Mouse (Mus musculus) neural tube, embryonic 15.5 days (tissue): ENCODE data around the gene Bmi1. TPM values are rescaled to one million over a fixed set of nuclear protein-coding genes. Genes with fewer than 3 reads are reported as not detected.
A peak's percentile ranks its signal among the peaks of the same experiment; 100 is the strongest.

Source experiments
- ATAC-seq: fragments of 200-750 bp; cut with Nextera tagmentation; 2 replicates; pipeline ENCODE4 v1.8.0; 2017; ENCODE audit warnings: mild to moderate bottlenecking, moderate TSS enrichment, moderate library complexity; ENCODE audit not compliant: low FRiP score
- H3K27ac ChIP-seq: fragments of 300-500 bp; sonication (generic); replicated peaks from 2 replicates; pipeline ENCODE4 v1.5.1; 2015; ENCODE audit warnings: mild to moderate bottlenecking, inconsistent platforms
- H3K27me3 ChIP-seq: fragments of 300-500 bp; sonication (generic); replicated peaks from 2 replicates; pipeline ENCODE4 v1.6.1; 2015; ENCODE audit warnings: inconsistent platforms
- H3K36me3 ChIP-seq: fragments of 300-500 bp; sonication (generic); 2 replicates; pipeline ENCODE4 v1.6.1; 2015; ENCODE audit warnings: inconsistent platforms
- H3K4me1 ChIP-seq: fragments of 300-500 bp; sonication (generic); 2 replicates; pipeline ENCODE4 v1.6.1; 2015; ENCODE audit warnings: inconsistent platforms
- H3K4me2 ChIP-seq: fragments of 300-500 bp; sonication (generic); 2 replicates; pipeline ENCODE4 v1.6.1; 2015; ENCODE audit warnings: inconsistent platforms, mild to moderate bottlenecking, moderate library complexity
- H3K4me3 ChIP-seq: fragments of 300-500 bp; sonication (generic); replicated peaks from 2 replicates; pipeline ENCODE4 v1.5.1; 2015; ENCODE audit warnings: mild to moderate bottlenecking, inconsistent platforms
- H3K9ac ChIP-seq: fragments of 300-500 bp; sonication (generic); replicated peaks from 2 replicates; pipeline ENCODE4 v1.6.1; 2015; ENCODE audit warnings: mild to moderate bottlenecking, inconsistent platforms
- H3K9me3 ChIP-seq: fragments of 300-500 bp; sonication (generic); replicated peaks from 2 replicates; pipeline ENCODE4 v1.6.1; 2016; ENCODE audit warnings: inconsistent platforms
- WGBS: fragments of 180-500 bp; shearing (Covaris S2); methylation state at CpG from one replicate; pipeline ENCODE4 v1.1.7; 2015; ENCODE audit warnings: mixed read lengths; 5-methylcytosine and 5-hydroxymethylcytosine counted together
- polyA plus RNA-seq: library from polyadenylated mRNA; unstranded; fragments of >200 nt; fragmentation: Nextera tagmentation; extraction: Ambion mirVana; gene quantifications from 2 replicates; pipeline ENCODE4 v1.2.1, GENCODE M21; 2015

The Bmi1 gene
- polyA plus RNA-seq, 1 experiment from 2014 or later, result 18.1 TPM

DNA sequence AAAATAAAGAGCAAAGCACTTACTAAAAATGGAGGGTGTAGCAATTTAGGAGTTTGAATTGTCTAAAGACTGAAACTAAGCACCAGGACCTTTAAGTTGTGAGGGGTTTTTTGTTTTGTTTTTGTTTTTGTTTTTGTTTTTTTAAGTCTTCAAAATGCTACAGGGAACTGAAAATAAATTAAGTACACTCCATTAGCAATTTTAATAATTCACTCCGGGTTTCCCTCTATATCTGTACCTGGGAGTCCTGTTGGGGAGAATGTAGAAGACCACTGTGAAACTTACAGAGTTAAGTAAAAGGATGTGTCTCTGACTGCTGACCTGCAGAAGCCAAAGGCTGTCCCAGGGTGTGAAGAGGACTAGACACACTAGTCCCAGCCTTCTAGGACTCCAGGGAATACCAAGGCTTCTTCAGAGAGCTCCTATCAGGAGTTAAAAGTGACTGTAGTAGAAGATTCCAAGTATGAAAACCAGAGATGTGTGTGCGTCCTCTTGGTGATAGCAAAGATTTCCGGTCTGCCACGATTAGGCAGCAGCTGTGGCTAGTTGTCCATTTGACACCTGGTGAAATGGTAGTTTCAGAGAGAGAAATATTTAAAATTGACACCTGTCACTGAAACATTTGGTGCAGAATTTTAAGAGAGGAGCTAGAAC, 20.9 kb downstream of the Bmi1 start:
- no peak overlapping the region for H3K4me2 ChIP-seq
- no peak for ATAC-seq
- H3K27ac ChIP-seq, result no peak overlapping the region
- H3K27me3 ChIP-seq, result peaks cover 60% of the 10 kb centered on the region
- no peak overlapping the region for H3K4me3 ChIP-seq
- H3K4me1 ChIP-seq, result peaks cover 19% of the 10 kb centered on the region
- WGBS, result 2% methylated on average over 4 of the region's 4 CpGs
- no peaks in the 10 kb centered on the region for H3K36me3 ChIP-seq
- H3K9me3 ChIP-seq, result no peaks in the 10 kb centered on the region
- H3K9ac ChIP-seq, result no peak overlapping the region

DNA sequence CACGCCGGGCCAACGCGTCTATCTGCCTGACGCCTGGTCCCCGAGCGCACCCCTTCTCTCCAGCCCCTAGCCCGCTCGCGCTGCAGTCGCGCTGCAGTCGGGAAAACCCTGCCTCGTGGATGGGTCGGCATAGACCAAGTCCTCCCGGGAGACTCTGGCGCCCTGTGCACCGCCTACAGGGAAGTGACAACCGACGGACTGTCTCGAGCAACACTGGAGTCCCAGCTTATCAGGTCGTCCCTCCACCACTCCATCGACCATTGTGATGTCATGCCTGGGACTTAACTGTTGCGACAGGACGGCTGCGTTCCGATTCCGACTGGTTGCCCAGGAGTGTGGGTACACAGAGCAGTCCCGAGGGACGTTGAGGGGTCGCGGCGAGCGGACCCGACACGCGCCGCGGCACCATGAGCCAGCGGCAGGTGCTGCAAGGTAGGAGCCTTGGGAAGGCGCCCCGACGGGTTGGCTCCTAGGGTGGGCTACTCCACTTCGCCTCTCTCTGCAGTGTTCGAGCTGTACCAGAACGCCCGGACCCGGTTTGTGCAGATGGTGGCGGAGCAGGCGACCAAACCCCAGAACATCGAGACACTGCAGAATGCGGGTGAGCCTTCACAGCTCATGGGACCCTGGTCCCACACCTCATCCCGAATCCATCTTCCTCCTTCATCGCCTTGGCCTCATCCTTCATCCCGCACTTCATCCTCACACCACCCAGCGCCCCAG, 22.0 kb downstream of the Bmi1 start:
- WGBS, result 1% methylated on average over 56 of the region's 56 CpGs
- peaks cover 54% of the 10 kb centered on the region for H3K27me3 ChIP-seq
- ATAC-seq, result peak; percentile 48; the same call in 1 of the 2 replicates

DNA sequence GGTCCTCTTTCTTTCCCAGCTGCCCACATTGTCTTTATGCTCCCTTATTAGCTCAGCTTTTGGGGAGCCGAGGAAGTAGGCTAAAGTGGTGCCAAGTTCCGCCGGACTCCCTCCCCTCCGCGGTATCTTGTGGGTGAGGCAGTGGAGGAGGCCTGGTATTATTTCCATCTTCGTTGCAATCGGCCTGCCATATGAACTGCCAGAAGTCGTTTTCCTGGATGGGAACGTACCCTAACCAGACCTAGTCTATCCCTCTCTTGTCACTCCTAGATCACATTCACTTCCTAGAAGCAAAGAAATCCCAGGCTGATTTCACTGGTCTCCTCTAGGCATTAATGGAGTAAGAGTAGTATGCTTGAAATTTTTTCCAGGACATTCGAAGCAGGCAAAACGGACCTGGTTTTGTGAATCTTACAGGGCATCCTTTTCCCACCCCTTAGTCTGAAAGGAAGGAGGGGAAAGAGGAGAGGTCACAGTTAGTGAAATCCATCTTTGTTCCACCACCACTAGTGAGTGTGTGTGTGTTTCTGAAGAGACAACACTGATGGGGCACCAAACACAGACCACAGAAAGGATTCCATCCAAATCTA, 22.7 kb downstream of the Bmi1 start:
- under 1% methylated on average over 11 of the region's 11 CpGs for WGBS
- peaks cover 12% of the 10 kb centered on the region for H3K4me1 ChIP-seq
- no peak for ATAC-seq
- no peak overlapping the region for H3K4me3 ChIP-seq
- H3K36me3 ChIP-seq, result no peaks in the 10 kb centered on the region
- H3K27me3 ChIP-seq, result peaks cover 57% of the 10 kb centered on the region
- no peak overlapping the region for H3K27ac ChIP-seq
- no peak overlapping the region for H3K9ac ChIP-seq
- no peaks in the 10 kb centered on the region for H3K9me3 ChIP-seq
- H3K4me2 ChIP-seq, result no peak overlapping the region

More for the DNA sequence above, 22.0 kb downstream of the Bmi1 start:
- Histone ChIP-seq H3K4me1 (peaks cover 19% of the 10 kb centered on the region), H3K9ac (no peak overlapping the region), H3K4me3 (no peak overlapping the region), H3K4me2 (no peak overlapping the region; the same call in 1 of the 2 replicates), H3K27ac (no peak overlapping the region), H3K9me3 (no peaks in the 10 kb centered on the region), H3K36me3 (no peaks in the 10 kb centered on the region)

DNA sequence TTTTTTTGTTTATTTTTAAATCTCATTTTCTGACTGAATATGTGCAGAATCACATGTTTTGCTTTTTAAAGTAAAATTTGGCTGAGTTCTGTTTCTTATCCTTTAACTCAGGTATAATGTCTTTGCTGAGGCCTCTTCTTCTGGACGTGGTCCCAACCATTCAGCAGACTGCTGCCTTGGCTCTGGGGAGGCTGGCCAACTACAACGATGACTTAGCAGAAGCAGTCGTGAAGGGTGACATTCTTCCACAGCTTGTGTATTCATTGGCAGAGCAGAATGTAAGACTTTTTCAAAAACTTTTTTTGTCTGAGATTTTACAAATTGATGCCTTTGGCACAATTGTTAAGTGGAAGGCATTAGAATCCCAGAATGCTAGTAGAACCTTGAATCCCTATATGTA, 33.5 kb downstream of the Bmi1 start:
- Histone ChIP-seq H3K36me3 (no peaks in the 10 kb centered on the region), H3K4me3 (no peak overlapping the region)
- 86% methylated on average over 3 of the region's 3 CpGs for WGBS

DNA sequence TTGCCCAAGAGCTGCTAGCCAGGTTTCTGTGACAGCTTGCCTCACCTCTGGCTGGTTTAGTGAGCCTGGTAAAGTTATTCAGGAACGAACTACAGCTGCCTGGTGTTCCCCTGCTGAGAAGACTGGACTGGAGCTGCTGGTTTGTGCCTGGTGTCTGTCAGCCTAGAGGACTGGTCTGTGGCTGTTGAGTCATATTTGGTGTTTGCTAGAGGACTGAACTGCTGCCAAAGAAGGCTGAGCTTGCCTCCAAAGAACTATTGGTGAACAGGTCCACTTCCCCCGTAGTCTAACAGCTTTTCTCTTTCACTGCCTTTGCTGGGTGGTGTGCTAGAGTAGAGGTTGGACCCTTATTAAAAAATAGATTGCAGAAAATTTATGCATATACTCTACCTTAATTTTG, 36.3 kb downstream of the Bmi1 start:
- H3K9ac ChIP-seq, result no peak overlapping the region
- H3K4me3 ChIP-seq, result no peak overlapping the region
- H3K27me3 ChIP-seq, result no peaks in the 10 kb centered on the region
- H3K4me1 ChIP-seq, result no peaks in the 10 kb centered on the region
- H3K9me3 ChIP-seq, result no peaks in the 10 kb centered on the region
- H3K27ac ChIP-seq, result no peak overlapping the region
- no peak overlapping the region for H3K4me2 ChIP-seq
- H3K36me3 ChIP-seq, result no peaks in the 10 kb centered on the region
- 81% methylated on average over 2 of the region's 2 CpGs for WGBS
- no peak for ATAC-seq

More for the DNA sequence above, 33.5 kb downstream of the Bmi1 start:
- Histone ChIP-seq H3K4me1 (no peaks in the 10 kb centered on the region), H3K4me2 (no peak overlapping the region), H3K27ac (no peak overlapping the region), H3K9ac (no peak overlapping the region), H3K27me3 (0 out of 2 replicates have a peak, but pooled peaks cover under 1% of the 10 kb centered on the region), H3K9me3 (no peaks in the 10 kb centered on the region)
- no peak for ATAC-seq

DNA sequence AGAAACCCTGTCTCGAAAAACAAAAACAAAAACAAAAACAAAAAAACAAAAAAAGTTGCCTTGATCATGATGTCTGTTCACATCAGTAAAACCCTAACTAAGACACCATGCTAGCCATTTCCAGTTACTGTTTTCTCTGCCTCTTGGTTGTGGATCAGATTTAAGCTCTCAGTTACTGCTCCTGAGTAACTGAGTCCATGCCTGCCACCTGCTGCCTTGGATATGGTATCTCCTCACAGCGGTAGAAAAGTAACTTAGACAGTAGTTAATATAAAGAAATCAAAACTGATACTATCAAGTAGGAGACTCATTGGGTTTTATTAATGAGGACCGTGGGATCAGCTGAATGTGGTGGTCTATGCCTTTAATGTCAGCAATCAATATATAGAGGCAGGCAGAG, 37.5 kb downstream of the Bmi1 start:
- no peak for ATAC-seq
- Histone ChIP-seq H3K4me1 (no peaks in the 10 kb centered on the region), H3K9ac (no peak overlapping the region), H3K4me2 (no peak overlapping the region), H3K36me3 (no peaks in the 10 kb centered on the region), H3K9me3 (no peaks in the 10 kb centered on the region), H3K27ac (no peak overlapping the region), H3K4me3 (no peak overlapping the region), H3K27me3 (no peaks in the 10 kb centered on the region)
- 73% methylated on average over 3 of the region's 3 CpGs for WGBS

DNA sequence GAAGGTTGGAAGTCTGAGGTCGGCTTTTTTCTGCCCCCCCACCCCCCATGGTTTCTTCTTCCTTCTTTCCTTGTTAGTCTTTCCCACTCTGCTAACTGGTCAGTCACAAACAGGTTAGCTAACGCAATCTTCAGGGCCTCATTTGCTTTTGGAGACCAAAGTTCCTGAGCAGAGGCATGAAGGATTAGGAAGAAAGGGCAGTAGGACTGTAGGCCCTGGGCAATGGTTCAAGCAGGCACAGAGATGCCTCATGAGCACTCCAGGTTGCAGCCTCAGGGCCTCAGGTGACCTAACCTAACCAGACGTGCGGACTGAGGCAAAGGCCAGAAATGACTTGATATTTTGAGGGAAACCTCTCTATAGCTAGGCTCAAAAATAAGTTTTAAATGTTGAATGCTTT, 41.7 kb downstream of the Bmi1 start:
- WGBS, result 87% methylated on average over 4 of the region's 4 CpGs
- no peaks in the 10 kb centered on the region for H3K4me1 ChIP-seq
- no peak overlapping the region for H3K9ac ChIP-seq
- H3K27ac ChIP-seq, result no peak overlapping the region
- H3K4me3 ChIP-seq, result no peak overlapping the region
- no peaks in the 10 kb centered on the region for H3K9me3 ChIP-seq
- H3K36me3 ChIP-seq, result no peaks in the 10 kb centered on the region
- ATAC-seq, result no peak
- H3K27me3 ChIP-seq, result no peaks in the 10 kb centered on the region
- H3K4me2 ChIP-seq, result no peak overlapping the region

DNA sequence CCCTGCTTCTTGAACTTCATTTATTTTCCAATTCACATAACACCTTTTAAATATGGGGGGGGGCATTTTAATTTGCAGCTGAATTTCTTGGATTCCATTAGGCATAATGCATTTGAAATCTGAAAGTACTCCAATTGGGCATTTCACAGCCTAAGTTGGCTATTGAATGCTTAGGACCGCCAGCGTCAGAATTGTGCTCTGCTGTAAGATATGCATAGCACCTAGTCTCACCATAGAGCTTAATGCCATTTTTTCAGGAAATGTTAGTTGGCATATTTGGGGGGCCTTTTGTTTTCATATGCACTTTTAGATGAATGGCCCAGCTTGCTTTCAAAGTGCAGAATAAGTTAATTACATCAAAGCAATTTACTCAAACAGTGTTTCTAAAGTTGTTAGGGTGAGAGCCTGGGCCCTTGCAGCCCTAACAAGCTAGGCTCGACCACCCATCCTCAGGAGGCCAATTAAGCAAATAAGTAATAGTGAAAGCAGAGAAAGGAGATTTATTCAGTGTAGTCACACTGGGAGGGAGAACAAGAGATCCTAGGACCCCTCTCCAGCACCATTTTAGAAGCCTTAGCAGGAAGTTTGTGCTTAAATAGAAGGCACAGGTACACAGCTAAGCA, 45.5 kb downstream of the Bmi1 start:
- no peak overlapping the region for H3K4me2 ChIP-seq
- no peaks in the 10 kb centered on the region for H3K4me1 ChIP-seq
- no peak overlapping the region for H3K27ac ChIP-seq
- ATAC-seq, result no peak
- no peak overlapping the region for H3K4me3 ChIP-seq
- H3K9me3 ChIP-seq, result no peaks in the 10 kb centered on the region
- no peaks in the 10 kb centered on the region for H3K36me3 ChIP-seq
- no peak overlapping the region for H3K9ac ChIP-seq
- 54% methylated on average over 3 of the region's 3 CpGs for WGBS
- no peaks in the 10 kb centered on the region for H3K27me3 ChIP-seq

DNA sequence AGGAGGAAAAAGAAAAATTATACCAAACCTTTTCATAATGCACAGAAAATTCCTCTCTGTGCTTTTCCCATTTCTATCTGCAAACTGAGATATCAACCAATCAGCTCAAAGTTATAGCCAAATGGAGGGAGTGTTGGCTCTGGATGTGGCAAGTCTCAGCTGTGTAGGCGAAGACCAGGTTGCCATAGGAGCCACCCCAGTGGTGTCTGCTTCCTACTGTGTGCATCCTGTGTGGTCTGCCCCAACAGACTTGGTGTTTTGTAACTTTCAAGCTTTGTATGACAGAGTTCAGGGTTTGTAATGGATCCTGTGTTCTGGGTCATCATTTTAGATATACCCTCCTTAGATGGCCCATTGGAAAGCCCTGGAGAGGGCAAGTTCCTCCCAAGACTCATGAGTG, 47.6 kb downstream of the Bmi1 start:
- no peaks in the 10 kb centered on the region for H3K36me3 ChIP-seq
- no peaks in the 10 kb centered on the region for H3K9me3 ChIP-seq
- no peak overlapping the region for H3K27ac ChIP-seq
- no peaks in the 10 kb centered on the region for H3K4me1 ChIP-seq
- 90% methylated on average over 1 of the region's 1 CpGs for WGBS
- no peak overlapping the region for H3K4me2 ChIP-seq
- no peaks in the 10 kb centered on the region for H3K27me3 ChIP-seq
- H3K9ac ChIP-seq, result no peak overlapping the region
- no peak for ATAC-seq
- H3K4me3 ChIP-seq, result no peak overlapping the region

DNA sequence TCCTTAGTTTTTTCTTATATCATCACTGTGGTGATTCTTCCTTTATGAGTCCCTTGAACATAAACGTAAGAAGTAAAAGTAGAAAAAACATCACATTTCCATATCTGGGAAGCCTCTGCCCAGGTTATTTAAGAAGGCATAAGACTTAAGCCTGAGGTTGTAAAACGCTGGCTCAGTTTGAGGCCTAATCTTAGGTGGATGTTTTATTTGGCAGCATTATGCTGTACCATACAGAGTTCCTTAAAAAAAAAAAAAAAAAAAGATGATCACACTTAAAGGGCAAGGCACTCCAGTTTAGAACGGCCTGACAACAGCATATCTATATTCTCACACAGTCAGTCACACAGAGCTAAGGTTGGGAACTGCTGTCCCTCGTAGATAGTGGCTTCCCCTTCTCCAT, 49.1 kb downstream of the Bmi1 start:
- Histone ChIP-seq H3K27ac (no peak overlapping the region), H3K36me3 (no peaks in the 10 kb centered on the region), H3K9ac (no peak overlapping the region), H3K4me2 (no peak overlapping the region), H3K27me3 (no peaks in the 10 kb centered on the region), H3K9me3 (no peaks in the 10 kb centered on the region), H3K4me3 (no peak overlapping the region), H3K4me1 (no peaks in the 10 kb centered on the region)
- ATAC-seq, result no peak
- WGBS, result 82% methylated on average over 4 of the region's 4 CpGs

DNA sequence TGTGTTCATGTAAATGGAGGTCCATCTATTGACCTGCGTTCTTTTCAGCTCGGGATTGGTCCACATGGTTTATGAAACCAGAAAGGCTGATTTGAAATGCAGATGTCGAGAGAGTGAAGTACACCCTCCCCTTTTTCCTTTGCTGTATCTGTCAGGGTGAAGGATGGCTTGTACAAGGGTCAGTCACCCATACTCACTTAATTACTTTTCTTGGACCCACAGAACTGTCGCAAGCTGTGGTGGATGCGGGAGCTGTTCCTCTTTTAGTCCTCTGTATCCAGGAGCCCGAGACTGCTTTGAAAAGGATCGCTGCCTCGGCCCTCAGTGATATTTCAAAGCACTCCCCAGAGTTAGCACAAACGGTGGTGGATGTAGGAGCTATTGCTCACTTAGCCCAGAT, 54.9 kb downstream of the Bmi1 start:
- Histone ChIP-seq H3K4me1 (no peaks in the 10 kb centered on the region), H3K27me3 (no peaks in the 10 kb centered on the region), H3K36me3 (no peaks in the 10 kb centered on the region), H3K9me3 (no peaks in the 10 kb centered on the region), H3K9ac (no peak overlapping the region), H3K27ac (no peak overlapping the region), H3K4me3 (no peak overlapping the region), H3K4me2 (peak overlapping the region; percentile 23)
- 7% methylated on average over 9 of the region's 9 CpGs for WGBS
- ATAC-seq, result no peak
